Comparison of ENCODE assay signal across 24 mouse cellular contexts in genomic region chr2:75751896-75752295, GRCm38 (mm10). TPM values are rescaled to one million over a fixed set of nuclear protein-coding genes. Genes with fewer than 3 reads are reported as not detected.
A peak's percentile ranks its signal among the peaks of the same experiment; 100 is the strongest.
DNase-seq lines count a peak whose midpoint lies in the region; ATAC-seq and TF ChIP-seq lines count a peak whose summit lies in the region.
"Had no signal": no experiment of that assay in that cellular context is flagged by ENCODE, and none has a peak within 500 bp of the region (broad histone marks: within the 10 kb centered on the region; RNA-seq: fewer than 3 reads in every experiment).

No protein-coding gene starts in this region.

- no peak overlapping the region for H3K27ac ChIP-seq in hindbrain, embryonic 12.5 days
- H3K27ac ChIP-seq: embryonic facial prominence, embryonic 10.5 days; embryonic facial prominence, embryonic 12.5 days; forebrain, embryonic 13.5 days; forebrain, embryonic 15.5 days had no signal

- H3K9me3 ChIP-seq in E14TG2a.4 (ENCODE audit: low read length), result peaks cover 6% of the 10 kb centered on the region
- H3K9me3 ChIP-seq in hindbrain, embryonic 12.5 days (replicated peaks), result no peaks in the 10 kb centered on the region
- H3K9me3 ChIP-seq: embryonic facial prominence, embryonic 10.5 days; embryonic facial prominence, embryonic 12.5 days; forebrain, embryonic 13.5 days; forebrain, embryonic 15.5 days had no signal

- H3K4me2 ChIP-seq in hindbrain, embryonic 12.5 days (replicated peaks), result no peak overlapping the region
- H3K4me2 ChIP-seq: embryonic facial prominence, embryonic 12.5 days; forebrain, embryonic 13.5 days; forebrain, embryonic 15.5 days had no signal

- no peak overlapping the region for H3K9ac ChIP-seq in hindbrain, embryonic 12.5 days
- H3K9ac ChIP-seq: embryonic facial prominence, embryonic 12.5 days; forebrain, embryonic 13.5 days; forebrain, embryonic 15.5 days; forebrain, postnatal 0 days had no signal

- TF ChIP-seq CTCF in E14TG2a.4 (conservative IDR thresholded peaks at IDR 0.05; ENCODE audit: low read length), result no peak

- ATAC-seq in hindbrain, embryonic 12.5 days (ENCODE audit: low FRiP score), result no peak
- ATAC-seq: activated CD4-positive, CD25-positive, alpha-beta regulatory T cell, adult 4 months; CD4-positive, CD25-positive, alpha-beta regulatory T cell, adult 4 months; forebrain, embryonic 13.5 days; forebrain, embryonic 15.5 days; forebrain, postnatal 0 days; Patski had no signal

- peak; percentile 35 for DNase-seq in adrenal gland, adult 2 months
- no peak for DNase-seq in adrenal gland, postnatal 25 days
- peak; percentile 23 for DNase-seq in heart, adult 11 months
- no peak for DNase-seq in heart, postnatal 14 days
- DNase-seq in R1 (ENCODE audit: low read depth, low spot score), result peak; percentile 23
- no peak for DNase-seq in thymus, postnatal 10 days (ENCODE audit: low spot score in 2 of 2)
- DNase-seq: B cell, adult 2 months; cerebellum, adult 11-12 months; cerebellum, adult 2 months; cerebellum, adult 9-10 months; cerebellum, postnatal 10 days; cerebellum, postnatal 25 days; forebrain, postnatal 0 days had no signal

- H3K27me3 ChIP-seq in E14TG2a.4 (ENCODE audit: insufficient read depth, low read length), result no peaks in the 10 kb centered on the region
- no peaks in the 10 kb centered on the region for H3K27me3 ChIP-seq in hindbrain, embryonic 12.5 days
- H3K27me3 ChIP-seq: CH12.LX; embryonic facial prominence, embryonic 12.5 days; forebrain, embryonic 13.5 days; forebrain, embryonic 15.5 days; Patski had no signal

- no peaks in the 10 kb centered on the region for H3K36me3 ChIP-seq in E14TG2a.4 (ENCODE audit: insufficient read depth, low read length)
- no peaks in the 10 kb centered on the region for H3K36me3 ChIP-seq in hindbrain, embryonic 12.5 days
- H3K36me3 ChIP-seq: embryonic facial prominence, embryonic 10.5 days; embryonic facial prominence, embryonic 12.5 days; forebrain, embryonic 15.5 days; G1E had no signal

- intact Hi-C loops in heart, postnatal 14 days (cut with DNase I), result no loop called here

- peaks cover 24% of the 10 kb centered on the region for H3K4me1 ChIP-seq in E14TG2a.4 (replicated peaks; ENCODE audit: low read depth, low read length)
- H3K4me1 ChIP-seq in hindbrain, embryonic 12.5 days, result no peaks in the 10 kb centered on the region
- H3K4me1 ChIP-seq: forebrain, embryonic 15.5 days had no signal

- peak overlapping the region; percentile 18; the same call in 1 of the 2 replicates for H3K4me3 ChIP-seq in E14TG2a.4 (replicated peaks; ENCODE audit: low read length)
- H3K4me3 ChIP-seq in hindbrain, embryonic 12.5 days, result no peak overlapping the region
- H3K4me3 ChIP-seq: embryonic facial prominence, embryonic 10.5 days; embryonic facial prominence, embryonic 12.5 days; forebrain, embryonic 13.5 days; forebrain, embryonic 15.5 days had no signal

- 66% methylated on average over 6 of the region's 6 CpGs for WGBS in hindbrain, embryonic 12.5 days

RNA-seq across cellular contexts. Expression of gene Nfe2l2, which starts 47.5 kb away (rescaled TPM):
- total RNA-seq in adrenal gland, adult 2 months (2021), result 100 to 1,000 TPM in 1 of 2 experiments, 10 to 100 TPM in 1; 84.3 to 124 TPM
- polyA plus RNA-seq in adrenal gland, adult 2 months (2012; rRNA removed), result 36.3 and 42.9 TPM in 2 replicates
- total RNA-seq in adrenal gland, postnatal 25 days (2021), result 106 TPM in 2 replicates
- total RNA-seq in heart, postnatal 14 days (2021), result 10 to 100 TPM; 67.5 to 78.8 TPM
- 20.0 and 20.5 TPM in 2 replicates for polyA plus RNA-seq in hindbrain, embryonic 12.5 days (2016; fragmentation: Nextera tagmentation; extraction: Ambion mirVana)

Comparison
In these comparisons a context has a peak if more than half of its experiments do, and no peak if none do; other contexts are left out.
1. DNase-seq: peak in adrenal gland, adult 2 months (single experiment), heart, adult 11 months (single experiment) and R1 (single experiment); none in adrenal gland, postnatal 25 days (single experiment), heart, postnatal 14 days (0 of 2) and thymus, postnatal 10 days (0 of 2).